Mouse (Mus musculus) heart, embryonic 11.5 days (tissue): ENCODE measurements around the gene AI182371. TPM values are rescaled to one million over a fixed set of nuclear protein-coding genes. Genes with fewer than 3 reads are reported as not detected.

Source experiments
- ATAC-seq: fragments of 200-750 bp; cut with Nextera tagmentation; replicated peaks from 2 replicates; pipeline ENCODE4 v1.8.0; 2017; ENCODE audit warnings: moderate library complexity; ENCODE audit not compliant: insufficient number of reproducible peaks, low FRiP score, low TSS enrichment
- H3K27ac ChIP-seq: fragments of 300-500 bp; sonication (generic); 2 replicates; pipeline ENCODE4 v1.5.1; 2014; ENCODE audit warnings: mild to moderate bottlenecking, low read depth, low read length
- H3K27me3 ChIP-seq: fragments of 300-500 bp; sonication (generic); 2 replicates; pipeline ENCODE4 v1.6.1; 2014; ENCODE audit warnings: mild to moderate bottlenecking, low read length, mixed read lengths; ENCODE audit not compliant: control insufficient read depth, insufficient read depth
- H3K36me3 ChIP-seq: fragments of 300-500 bp; sonication (generic); 2 replicates; pipeline ENCODE4 v1.6.1; 2014; ENCODE audit warnings: mild to moderate bottlenecking, low read length, moderate library complexity, mixed read lengths; ENCODE audit not compliant: control insufficient read depth, insufficient read depth
- H3K4me1 ChIP-seq: fragments of 300-500 bp; sonication (generic); 2 replicates; pipeline ENCODE4 v1.6.1; 2014; ENCODE audit warnings: low read length; ENCODE audit not compliant: control insufficient read depth, insufficient read depth
- H3K4me2 ChIP-seq: fragments of 300-500 bp; sonication (generic); 2 replicates; pipeline ENCODE4 v1.6.1; 2014; ENCODE audit warnings: mild to moderate bottlenecking, moderate library complexity
- H3K4me3 ChIP-seq: fragments of 300-500 bp; sonication (generic); 2 replicates; pipeline ENCODE4 v1.5.1; 2014; ENCODE audit warnings: low read depth, low read length
- H3K9ac ChIP-seq: fragments of 300-500 bp; sonication (generic); 2 replicates; pipeline ENCODE4 v1.6.1; 2014; ENCODE audit warnings: mild to moderate bottlenecking, low read depth, low read length, moderate library complexity
- H3K9me3 ChIP-seq: fragments of 300-500 bp; sonication (generic); replicated peaks from 2 replicates; pipeline ENCODE4 v1.6.1; 2016; ENCODE audit warnings: low read length; ENCODE audit not compliant: control insufficient read depth
- WGBS: fragments of 180-500 bp; shearing (Covaris S2); extraction: QIAGEN DNeasy Blood & Tissue Kit; methylation state at CpG from one replicate; pipeline ENCODE4 v1.1.7; 2014; ENCODE audit not compliant: insufficient replicate concordance; 5-methylcytosine and 5-hydroxymethylcytosine counted together
- polyA plus RNA-seq: library from polyadenylated mRNA; unstranded; fragments of >200 nt; fragmentation: Nextera tagmentation; extraction: Ambion mirVana; gene quantifications from 2 replicates; pipeline ENCODE4 v1.2.1, GENCODE M21; 2014

Gene AI182371
- polyA plus RNA-seq, 1 experiment from 2014 or later = 0.34 TPM

GRCm38 (mm10) chr2:35100529-35100928 lies 814 bp downstream of the AI182371 start:
- no peak for ATAC-seq
- Histone ChIP-seq H3K9me3 (no peaks in the 10 kb centered on the region), H3K27ac (no peak overlapping the region), H3K4me1 (peaks cover 3% of the 10 kb centered on the region; the same call in 1 of the 2 replicates), H3K27me3 (no peaks in the 10 kb centered on the region), H3K36me3 (no peaks in the 10 kb centered on the region), H3K4me2 (no peak overlapping the region), H3K4me3 (no peak overlapping the region), H3K9ac (no peak overlapping the region)
- WGBS = 72% methylated on average over 6 of the region's 6 CpGs

GRCm38 (mm10) chr2:35087418-35087817 lies 13.9 kb downstream of the AI182371 start:
- no peak overlapping the region for H3K9ac ChIP-seq
- H3K4me1 ChIP-seq = no peaks in the 10 kb centered on the region
- no peak overlapping the region for H3K4me3 ChIP-seq
- no peak overlapping the region for H3K4me2 ChIP-seq
- no peak for ATAC-seq
- no peaks in the 10 kb centered on the region for H3K36me3 ChIP-seq
- H3K27ac ChIP-seq = no peak overlapping the region
- whole genome bisulfite sequencing = 59% methylated on average over 4 of the region's 4 CpGs
- H3K27me3 ChIP-seq = no peaks in the 10 kb centered on the region
- H3K9me3 ChIP-seq = no peaks in the 10 kb centered on the region

- Histone ChIP-seq H3K4me2 (no peak overlapping the region), H3K9ac (no peak overlapping the region), H3K36me3 (no peaks in the 10 kb centered on the region), H3K27ac (no peak overlapping the region), H3K4me1 (no peaks in the 10 kb centered on the region), H3K27me3 (no peaks in the 10 kb centered on the region), H3K4me3 (no peak overlapping the region), H3K9me3 (no peaks in the 10 kb centered on the region)
- ATAC-seq = no peak
- WGBS = 71% methylated on average over 6 of the region's 6 CpGs
Measured at GRCm38 (mm10) chr2:35079166-35079565, 22.2 kb downstream of the AI182371 start.

- no peak overlapping the region for H3K4me2 ChIP-seq
- 83% methylated on average over 3 of the region's 3 CpGs for whole genome bisulfite sequencing
- H3K27me3 ChIP-seq = no peaks in the 10 kb centered on the region
- ATAC-seq = no peak
- H3K9me3 ChIP-seq = no peaks in the 10 kb centered on the region; the same call in 1 of the 2 replicates
- no peak overlapping the region for H3K9ac ChIP-seq
- no peaks in the 10 kb centered on the region for H3K4me1 ChIP-seq
- H3K27ac ChIP-seq = no peak overlapping the region
- no peak overlapping the region for H3K4me3 ChIP-seq
- no peaks in the 10 kb centered on the region for H3K36me3 ChIP-seq
Measured at GRCm38 (mm10) chr2:35074328-35074727, 27.0 kb downstream of the AI182371 start.

GRCm38 (mm10) chr2:35072547-35072946 lies 28.8 kb downstream of the AI182371 start:
- H3K27ac ChIP-seq = no peak overlapping the region
- H3K9me3 ChIP-seq = no peaks in the 10 kb centered on the region; the same call in 1 of the 2 replicates
- no peak overlapping the region for H3K4me2 ChIP-seq
- H3K4me3 ChIP-seq = no peak overlapping the region
- 72% methylated on average over 2 of the region's 2 CpGs for WGBS
- ATAC-seq = no peak
- no peaks in the 10 kb centered on the region for H3K36me3 ChIP-seq
- H3K27me3 ChIP-seq = no peaks in the 10 kb centered on the region
- H3K4me1 ChIP-seq = no peaks in the 10 kb centered on the region
- H3K9ac ChIP-seq = no peak overlapping the region

GRCm38 (mm10) chr2:35070275-35070674 lies 31.1 kb downstream of the AI182371 start:
- Histone ChIP-seq H3K27ac (no peak overlapping the region), H3K4me2 (no peak overlapping the region), H3K4me1 (no peaks in the 10 kb centered on the region), H3K36me3 (no peaks in the 10 kb centered on the region), H3K9me3 (no peaks in the 10 kb centered on the region; the same call in 1 of the 2 replicates), H3K27me3 (no peaks in the 10 kb centered on the region), H3K9ac (no peak overlapping the region), H3K4me3 (no peak overlapping the region)
- ATAC-seq = no peak
- 76% methylated on average over 4 of the region's 4 CpGs for WGBS

DNA sequence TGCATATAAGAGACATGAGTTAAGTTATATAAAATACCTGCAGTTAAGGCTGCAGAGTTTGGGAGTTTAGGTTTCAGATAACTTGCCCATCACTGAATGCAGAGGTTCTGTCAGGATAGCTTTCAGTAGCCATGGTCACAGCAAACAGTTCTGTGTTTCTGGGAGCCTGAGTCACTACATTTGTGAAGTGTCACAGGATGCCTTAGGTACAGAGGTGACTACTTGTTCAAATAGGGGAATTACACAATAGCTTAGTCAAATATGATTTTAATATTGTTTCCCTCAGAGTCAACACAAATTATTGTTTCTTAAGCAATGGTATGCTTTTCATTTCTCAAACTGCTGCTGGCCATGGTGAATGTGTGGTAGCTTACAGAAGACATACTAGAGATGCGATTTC lies 32.2 kb downstream of the AI182371 start:
- no peak for ATAC-seq
- H3K36me3 ChIP-seq = no peaks in the 10 kb centered on the region
- H3K9ac ChIP-seq = no peak overlapping the region
- H3K27ac ChIP-seq = no peak overlapping the region
- H3K4me3 ChIP-seq = no peak overlapping the region
- WGBS = 91% methylated on average over 1 of the region's 1 CpGs
- H3K27me3 ChIP-seq = no peaks in the 10 kb centered on the region
- H3K4me1 ChIP-seq = no peaks in the 10 kb centered on the region
- H3K4me2 ChIP-seq = no peak overlapping the region
- no peaks in the 10 kb centered on the region; the same call in 1 of the 2 replicates for H3K9me3 ChIP-seq

- H3K36me3 ChIP-seq = no peaks in the 10 kb centered on the region
- H3K4me2 ChIP-seq = no peak overlapping the region
- H3K9ac ChIP-seq = no peak overlapping the region
- no peak for ATAC-seq
- H3K4me1 ChIP-seq = no peaks in the 10 kb centered on the region
- 84% methylated on average over 11 of the region's 11 CpGs for WGBS
- H3K4me3 ChIP-seq = no peak overlapping the region
- H3K27me3 ChIP-seq = no peaks in the 10 kb centered on the region
- no peaks in the 10 kb centered on the region for H3K9me3 ChIP-seq
- H3K27ac ChIP-seq = no peak overlapping the region
Measured at GRCm38 (mm10) chr2:35067117-35067516, 34.2 kb downstream of the AI182371 start.

GRCm38 (mm10) chr2:35066525-35067082 lies 34.7 kb downstream of the AI182371 start:
- Histone ChIP-seq H3K4me2 (no peak overlapping the region), H3K36me3 (no peaks in the 10 kb centered on the region), H3K27ac (no peak overlapping the region), H3K9me3 (no peaks in the 10 kb centered on the region), H3K4me3 (no peak overlapping the region), H3K27me3 (no peaks in the 10 kb centered on the region), H3K4me1 (no peaks in the 10 kb centered on the region), H3K9ac (no peak overlapping the region)
- 81% methylated on average over 13 of the region's 13 CpGs for WGBS
- no peak for ATAC-seq
